Mouse (Mus musculus): Measurements from ENCODE around the gene Uox.

Uox gene

DNA sequence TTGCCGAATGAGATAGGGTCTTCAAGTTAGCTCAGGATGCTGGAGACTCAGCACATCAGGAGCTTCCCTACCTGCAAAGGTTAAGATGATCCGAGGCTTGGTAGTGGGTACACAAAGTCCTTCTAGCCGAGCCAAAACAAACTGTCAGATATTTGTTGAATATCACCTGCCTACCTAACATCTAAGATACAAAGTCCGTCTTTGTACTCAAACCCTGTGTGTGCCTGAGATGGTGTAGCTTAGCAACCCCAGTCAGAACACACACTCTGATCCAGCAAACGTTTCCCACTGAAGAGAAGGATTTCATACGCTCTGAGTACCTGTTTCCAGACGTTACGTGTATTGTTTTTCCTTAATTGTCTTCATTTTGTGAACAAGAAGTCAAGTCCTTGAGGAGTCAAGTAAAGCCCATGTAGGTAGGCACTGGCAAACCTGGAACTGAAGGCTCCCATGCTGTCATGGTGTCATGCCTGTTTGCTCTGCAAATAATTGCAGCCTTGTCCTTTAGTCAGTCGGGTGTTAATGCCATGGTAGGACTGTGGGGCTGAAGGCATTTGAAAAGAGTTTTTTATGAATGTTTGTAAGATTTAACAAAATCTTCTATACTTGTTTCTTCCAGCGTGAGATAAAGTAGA, at the start of gene Uox:
Gene Uox, plus strand, starts transcription at position 279 of the 635 bp plus-strand sequence.
- DNase-seq = no peak

DNA sequence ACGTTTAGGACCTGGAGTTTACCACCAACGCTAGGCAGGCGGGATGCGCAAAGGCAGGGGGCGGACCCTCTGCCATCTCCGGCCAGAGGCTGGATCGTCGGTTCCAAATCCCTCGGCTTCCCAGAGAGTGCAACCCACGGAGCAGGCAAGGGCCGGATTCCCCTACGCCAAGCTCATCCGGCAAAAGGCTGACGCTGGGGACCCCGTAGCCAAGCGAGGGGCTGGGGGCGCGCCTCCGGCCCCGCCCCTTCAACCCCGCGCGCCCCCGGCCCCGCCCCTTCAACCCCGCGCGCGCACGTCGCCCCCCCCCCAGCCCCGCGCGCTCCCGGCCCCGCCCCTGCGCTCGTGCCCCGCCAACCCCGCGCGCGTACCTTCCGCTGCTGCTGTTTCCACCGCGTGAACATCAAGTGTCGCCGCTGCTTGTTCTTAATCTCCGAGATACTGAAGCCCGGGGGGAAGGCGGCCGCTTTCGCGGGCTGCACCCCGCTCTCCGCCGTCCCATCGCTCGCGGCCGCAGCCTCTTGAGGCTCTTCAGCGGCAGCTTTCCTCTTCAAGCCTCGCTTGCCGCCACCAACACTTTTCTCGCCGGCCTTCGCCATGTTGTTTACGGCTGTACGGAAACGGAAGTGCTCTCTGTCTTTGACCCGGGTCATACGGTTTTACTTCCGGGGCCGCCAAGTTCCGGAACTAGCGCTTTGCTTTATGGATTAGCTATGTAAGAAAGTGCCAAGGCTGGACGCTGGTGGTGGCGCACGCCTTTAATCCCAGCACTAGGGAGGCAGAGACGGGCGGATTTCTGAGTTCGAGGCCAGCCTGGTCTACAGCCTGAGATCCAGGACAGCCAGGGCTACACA, 49.2 kb upstream of the Uox start, which contains the start of gene Rpf1:
Gene Rpf1, minus strand, starts transcription at position 632 of the 854 bp plus-strand sequence.
- DNase-seq = peak; percentile 89 to 91

DNA sequence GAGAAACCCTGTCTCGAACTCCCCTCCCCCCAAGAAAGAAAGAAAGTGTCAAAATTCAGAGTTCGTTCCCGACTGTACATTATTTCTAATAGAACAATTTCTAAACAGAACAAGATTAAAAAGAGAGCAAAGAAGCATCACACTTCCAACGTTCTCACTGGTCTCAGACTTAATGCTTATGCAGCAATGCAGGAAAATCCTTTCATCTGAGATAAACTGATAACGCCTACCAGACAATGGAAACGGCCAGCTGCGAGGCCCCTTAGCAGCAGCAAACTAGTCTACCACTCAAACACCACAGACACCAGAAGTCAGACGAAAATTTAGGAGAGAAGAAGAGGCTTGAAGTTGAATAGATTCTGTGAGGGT, 48.6 kb upstream of the Uox start:
- DNase-seq = no peak

DNA sequence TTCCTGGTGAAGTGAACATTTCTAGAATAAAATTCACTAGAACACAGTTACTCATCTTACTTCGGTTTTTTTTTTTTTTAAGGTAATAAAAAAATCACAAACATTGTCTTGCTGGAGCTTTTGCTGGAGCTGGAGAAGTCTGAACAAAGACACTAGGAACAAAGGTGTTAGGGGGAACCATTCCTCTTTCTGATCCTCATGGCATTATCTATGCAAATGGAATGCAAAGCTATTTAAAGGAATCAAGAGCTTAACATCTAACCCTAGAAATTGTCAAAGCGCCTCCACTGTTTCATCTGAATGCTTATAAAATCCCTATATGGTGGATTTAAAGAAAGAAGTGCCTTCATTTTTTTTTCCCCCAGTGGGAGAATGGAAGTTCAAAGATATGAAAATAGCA, 41.9 kb upstream of the Uox start:
- no peak for DNase-seq

DNA sequence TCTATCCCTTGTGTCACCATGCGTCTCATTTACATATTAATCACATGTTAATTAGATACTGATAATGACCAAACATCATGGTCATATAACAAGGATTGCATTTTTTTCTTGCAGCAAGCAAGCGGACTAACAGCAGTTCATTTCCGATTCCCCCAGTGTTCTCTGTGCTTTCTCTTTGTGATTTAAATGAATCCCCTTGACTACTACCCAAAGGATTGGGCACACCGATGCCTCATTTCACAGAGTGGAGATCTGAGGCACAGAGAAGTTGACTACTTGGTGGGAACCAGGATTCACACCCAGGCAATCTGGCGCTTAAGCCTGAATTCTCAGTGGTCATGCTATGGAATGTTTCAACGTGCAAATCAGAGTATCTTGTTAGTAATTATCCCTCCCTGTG, 35.2 kb upstream of the Uox start:
- no peak for DNase-seq

DNA sequence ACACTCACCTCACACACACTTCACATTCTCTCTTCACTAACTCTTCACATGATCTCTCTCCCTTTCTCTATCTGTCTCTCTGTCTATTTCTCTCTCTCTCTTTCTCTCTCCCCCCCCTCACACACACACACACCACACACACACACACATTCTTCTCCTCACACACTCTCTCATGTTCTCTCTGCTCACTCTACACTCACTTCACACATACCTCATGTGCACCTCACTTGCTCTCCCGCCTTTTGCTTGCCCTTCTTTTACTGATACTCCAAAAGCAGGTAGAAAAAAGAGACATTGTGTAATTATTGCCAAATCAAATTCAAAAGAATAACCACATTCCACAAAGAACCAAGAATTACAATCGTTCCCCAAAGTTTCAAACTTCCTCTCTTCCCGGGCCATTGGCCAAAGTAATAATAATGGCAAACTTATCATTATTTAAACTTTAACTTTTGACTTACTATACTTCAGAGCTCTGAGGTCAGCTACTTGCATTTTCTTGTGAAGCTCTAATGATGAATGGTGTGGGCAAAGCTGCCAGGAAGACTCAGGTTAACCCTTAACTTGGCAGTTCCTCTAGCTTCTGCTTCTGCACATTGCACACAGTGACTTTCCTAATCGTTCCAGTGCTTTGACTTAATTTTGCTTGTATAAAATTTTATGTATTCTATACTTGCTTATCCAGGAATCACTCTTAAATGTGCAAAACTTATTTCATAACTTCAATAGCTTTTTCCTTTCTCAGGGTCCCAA, 29.5 kb upstream of the Uox start:
- DNase-seq = no peak

DNA sequence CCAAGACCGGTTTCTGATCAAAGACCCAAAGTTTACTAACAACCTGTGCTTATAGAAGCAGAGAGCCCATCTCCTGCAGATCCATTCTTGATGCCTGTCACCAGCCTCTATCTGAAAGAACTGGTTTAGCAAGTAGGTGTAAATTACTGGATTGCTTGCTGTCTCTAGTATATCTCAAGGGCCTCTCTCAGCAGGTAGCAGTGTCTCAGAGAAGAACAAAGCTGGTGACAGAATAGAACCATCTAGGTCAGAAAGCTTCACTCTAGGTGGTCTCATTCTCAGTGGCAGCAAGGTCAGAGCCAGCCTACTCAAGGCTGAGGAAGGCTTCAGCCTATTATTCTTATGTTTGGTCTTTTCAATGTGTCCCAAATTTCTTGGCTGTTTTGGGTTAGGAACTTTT, 26.6 kb upstream of the Uox start:
- DNase-seq = no peak

DNA sequence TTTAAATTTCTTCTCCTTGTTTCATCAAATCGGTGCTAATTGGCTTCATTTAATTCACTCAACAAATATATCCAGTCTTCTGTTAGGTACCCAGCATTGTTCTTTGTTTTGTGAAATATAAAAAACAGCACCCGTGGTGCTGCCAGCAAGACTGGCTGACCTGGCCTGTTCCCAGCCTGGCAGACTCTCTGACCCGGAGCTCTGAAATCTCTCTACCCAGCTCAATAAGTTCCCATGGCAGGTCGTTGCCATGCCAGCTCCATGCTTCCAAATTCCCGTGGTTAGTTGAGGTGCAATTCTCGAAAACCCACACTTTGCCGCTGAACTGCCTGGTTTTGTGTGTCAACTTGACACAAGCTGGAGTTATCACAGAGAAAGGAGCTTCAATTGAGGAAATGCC, 15.4 kb upstream of the Uox start:
- DNase-seq = no peak

DNA sequence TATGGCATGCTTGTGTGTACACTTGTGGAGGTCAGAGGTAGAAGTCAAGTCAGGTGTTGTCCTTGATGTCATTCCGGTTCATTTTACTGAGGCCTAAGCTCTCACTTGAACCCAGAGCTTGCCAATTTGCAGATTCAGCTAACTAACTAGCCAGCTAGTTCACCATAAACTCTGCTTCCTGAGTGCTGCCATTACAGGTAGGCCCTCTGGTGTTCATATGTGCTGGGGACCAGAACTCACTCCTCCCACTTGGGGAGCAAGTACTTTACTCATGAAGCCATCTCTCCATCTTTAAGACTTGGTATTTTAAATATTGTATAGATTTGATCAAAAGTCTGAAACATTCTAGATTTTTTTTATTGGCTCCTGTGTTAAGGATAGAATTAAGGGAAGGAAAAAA, 13.7 kb upstream of the Uox start:
- no peak for DNase-seq

DNA sequence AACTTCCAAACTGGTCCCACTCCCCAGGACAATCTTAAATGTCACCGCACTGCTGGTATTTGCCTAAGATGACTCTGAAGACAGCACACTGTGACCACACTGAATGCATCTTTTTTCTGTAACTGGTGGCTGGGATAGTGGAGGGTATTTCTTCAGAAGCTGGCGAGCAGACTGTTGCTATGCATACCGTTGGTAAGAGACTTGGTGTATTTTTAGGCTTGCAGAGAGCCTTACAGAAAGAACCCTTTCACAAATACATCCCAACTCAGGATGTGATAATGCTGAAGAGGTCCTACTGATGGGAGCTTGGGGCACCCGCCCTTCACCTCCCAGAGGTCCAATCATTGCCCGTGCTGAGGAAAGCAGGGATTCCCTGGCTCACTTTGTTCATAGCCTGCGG, 12.7 kb upstream of the Uox start:
- DNase-seq = no peak

DNA sequence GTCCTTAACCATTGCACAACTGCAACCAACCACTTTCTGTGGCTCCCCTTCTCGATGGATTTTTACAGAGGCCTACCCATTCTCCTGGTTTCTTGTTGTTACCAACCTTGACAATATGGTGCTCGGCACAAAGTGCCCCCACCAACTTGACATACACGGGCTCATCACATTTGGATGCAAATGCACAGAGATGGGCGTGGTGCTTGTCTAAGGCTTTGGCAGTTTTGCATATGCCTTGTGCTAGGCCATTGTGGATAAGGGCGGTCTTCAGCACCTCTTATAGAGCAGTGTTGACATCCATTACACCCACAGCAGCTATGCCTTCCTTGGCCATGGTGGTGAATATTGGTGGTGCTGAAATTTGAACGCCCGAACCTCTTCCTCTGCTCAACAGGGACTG, 7.3 kb upstream of the Uox start:
- DNase-seq = no peak

DNA sequence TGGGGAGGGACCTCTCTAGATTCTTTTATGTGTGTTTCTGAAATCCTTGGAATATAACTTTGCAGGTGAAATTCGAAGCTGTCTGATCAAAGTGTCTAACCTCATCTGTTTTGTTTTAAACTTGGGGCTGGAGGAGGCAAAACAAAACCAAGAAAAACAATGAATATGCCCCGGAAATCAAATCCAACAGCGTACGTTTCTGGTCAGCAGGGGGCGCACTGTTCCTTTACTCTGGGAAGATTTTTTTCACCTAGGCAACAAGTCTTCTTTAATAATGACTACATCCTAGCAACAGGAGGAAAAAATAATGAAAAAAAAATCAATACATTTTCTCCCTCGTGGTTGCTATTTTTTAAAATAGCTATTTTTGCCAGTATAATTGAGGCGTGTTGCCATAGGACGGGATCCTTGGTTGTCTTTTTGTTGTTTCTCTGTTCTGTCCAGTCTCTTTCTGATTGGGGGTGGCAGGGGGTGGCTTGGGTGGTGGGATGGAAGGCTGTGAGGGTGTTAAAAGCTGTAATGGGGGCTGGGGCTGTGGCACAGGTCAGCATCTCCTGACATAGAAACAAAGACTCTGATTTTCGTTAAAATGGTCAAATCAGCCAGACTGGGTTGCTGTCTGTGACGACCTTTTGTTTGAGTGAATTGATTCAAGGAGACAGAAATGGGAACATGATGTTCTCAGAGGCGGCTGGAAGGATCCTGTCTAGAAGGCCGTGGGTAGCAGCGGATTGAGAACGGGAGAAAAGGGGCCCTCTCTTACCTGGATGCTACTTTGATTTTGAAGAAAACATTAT, 5.8 kb upstream of the Uox start:
- peak; percentile 84 to 86 for DNase-seq

DNA sequence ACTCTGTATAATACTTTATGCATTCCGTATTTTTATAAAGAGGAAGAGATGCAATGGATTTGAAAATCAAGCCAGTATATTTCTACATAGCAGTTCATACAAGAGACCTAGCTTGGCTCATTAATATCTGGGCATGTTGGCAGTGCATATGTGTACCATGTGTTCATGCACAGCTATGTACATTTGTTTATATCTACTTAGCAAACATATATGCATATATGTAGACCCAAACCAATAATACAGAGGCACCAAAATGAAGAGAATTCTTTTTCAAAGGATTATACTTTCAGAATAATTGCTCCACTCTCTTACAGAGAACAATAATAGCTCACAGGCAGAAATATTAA, 5.2 kb upstream of the Uox start:
- no peak for DNase-seq

DNA sequence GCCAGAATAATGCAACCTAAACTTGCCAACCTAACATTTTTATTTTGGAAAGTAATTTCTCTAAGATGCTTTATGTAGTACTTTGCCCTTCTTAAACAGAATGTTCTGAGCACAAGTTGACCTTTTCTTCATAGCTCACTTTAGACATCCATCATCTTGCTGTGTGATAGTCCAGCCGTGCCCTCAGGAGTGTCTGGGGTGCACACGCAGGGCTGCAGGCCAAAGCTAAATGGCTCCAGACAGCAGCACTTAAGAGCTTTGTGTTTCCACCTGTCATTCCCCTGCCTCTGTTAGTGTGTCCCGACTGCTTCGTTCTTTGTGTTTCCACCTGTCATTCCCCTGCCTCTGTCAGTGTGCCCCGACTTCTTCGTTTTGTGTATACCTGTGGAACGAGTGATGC, 2.9 kb upstream of the Uox start:
- no peak for DNase-seq

DNA sequence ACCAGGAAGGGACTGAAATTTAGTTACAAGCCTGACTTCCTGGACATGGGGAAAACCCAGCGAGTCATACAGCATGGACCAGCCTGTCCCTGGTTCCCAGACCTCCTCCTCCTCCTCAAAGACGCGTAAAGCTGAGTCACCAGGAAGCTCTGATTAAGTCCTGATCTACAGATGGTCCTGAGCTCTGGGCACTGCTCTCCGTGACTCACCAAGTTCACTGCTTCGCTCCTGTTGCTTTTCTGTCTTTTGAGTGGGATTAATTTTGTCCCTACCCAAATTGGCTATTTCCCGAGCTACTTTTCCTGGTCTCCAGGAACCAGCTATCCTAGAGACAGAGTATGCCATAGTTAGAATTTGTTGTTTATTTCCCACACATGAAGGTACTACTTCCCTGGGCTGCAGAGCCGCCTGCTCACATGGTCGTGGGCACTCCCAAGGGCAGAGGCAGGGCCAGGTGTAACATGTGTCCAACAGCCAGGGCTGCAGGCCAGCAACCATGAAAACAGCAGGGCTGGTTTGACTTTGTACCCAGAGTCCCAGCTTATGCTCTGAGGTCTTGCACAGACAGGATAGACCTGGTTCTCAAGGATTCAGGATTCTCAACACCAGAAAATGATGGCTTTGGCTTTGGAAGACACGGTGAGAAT, 2.2 kb upstream of the Uox start:
- DNase-seq = no peak

DNA sequence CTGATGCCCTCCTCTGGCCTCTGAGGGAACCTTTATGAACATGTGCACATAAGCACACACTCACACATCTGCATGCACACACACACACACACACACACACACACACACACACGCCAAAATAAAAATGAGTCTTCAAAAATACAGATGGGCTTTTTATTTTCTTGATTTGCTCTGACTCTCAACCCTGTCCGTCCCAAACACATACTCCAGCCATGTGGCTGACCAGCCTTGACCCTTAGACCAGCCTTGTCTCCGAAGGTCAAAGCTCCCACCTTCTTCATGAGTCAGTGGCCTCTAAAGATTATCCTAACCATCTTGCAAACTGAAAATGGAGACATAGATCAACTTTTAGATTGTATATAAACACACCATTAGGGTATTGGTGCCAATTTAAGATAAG, 632 bp upstream of the Uox start:
- DNase-seq = no peak

DNA sequence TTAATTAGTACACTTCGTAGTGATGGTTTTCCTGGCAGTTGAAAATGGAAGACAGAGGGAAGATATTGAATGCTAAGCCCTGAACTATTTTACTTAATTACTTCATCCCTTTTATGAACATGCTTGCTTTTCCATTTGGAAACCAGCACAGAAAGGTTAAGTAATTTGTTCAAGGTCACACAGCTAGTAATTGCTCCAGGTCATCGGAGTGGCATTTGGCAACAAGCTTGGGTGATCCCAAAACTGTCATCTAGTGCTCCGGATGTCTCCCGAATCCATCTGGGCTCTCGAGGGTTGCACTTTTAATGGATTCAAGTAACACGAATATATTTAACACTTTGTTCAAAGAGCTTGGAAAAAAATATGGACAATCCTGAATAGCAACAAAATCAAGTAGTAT, 713 bp downstream of the Uox start:
- DNase-seq = no peak

DNA sequence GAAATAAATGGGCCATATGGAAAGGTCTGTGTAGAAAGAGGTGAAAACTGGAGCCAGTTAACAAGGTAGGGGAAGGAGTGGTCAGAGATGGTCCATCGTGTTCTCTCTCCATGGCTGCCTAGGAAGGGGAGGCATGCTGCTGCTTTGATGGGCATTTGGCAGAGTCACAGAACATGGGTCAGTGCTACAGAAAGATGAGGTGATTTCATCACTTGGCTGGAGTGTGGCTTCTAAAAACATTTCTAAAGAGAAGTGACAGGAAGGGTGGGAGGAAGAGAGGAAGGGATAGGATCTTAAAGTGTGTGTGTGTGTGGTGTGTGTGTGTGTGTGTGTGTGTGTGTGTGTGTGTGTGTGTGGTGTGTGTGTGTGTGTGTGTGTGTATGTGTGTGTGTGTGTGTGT, 1.1 kb downstream of the Uox start:
- no peak for DNase-seq

DNA sequence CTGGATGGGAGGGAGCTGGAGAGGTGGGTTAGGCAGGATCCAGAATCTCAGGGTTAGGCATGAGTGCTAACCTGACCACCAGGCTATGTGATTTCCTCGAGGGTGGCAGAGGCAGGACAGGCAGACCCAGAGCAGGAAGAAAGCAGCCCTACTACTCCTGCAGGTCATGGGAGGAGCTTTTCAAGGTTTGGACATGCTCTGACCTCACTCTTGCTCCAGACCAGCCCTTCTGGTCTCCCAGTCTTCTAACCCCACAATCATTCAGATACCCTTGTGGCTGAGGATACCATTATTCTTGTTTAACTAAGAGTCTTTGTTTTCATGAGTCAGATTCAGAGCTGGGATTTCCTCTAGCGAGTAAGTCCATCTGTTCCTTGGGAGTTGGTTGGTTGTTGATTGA, 7.4 kb downstream of the Uox start:
- DNase-seq = no peak

DNA sequence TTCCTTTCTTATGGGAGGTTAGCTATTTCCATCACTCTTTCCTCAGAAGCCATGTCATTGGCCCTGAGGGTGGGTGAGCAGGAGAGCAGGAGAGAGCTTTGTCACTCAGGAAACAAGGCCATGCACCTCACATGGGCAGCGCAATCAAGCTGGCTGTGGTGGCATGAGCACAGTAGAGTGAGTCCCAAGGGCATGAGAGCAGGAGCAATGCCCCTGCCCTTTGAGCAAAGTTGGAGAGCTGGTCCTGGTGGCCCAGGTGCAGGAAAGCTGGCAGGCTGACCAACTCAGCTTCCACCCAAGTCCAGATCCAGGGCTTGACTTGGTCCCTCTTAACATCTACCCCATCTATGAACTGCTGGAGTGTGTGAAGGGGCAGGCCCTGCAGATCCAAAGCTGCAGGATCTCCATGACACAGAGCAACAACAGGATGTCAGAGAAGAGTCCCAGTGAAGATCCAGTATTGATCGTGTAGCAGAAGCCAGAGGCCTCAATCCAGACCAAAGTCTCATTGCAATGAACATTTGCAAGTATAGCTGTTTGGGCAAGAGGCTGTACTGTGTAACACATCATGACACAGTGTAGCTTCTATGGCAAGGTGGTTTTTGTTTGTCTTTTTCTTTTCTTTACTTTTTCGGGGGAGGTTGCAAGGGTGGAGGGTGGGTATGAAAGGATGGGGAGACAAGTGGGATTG, 10.0 kb downstream of the Uox start:
- no peak for DNase-seq

DNA sequence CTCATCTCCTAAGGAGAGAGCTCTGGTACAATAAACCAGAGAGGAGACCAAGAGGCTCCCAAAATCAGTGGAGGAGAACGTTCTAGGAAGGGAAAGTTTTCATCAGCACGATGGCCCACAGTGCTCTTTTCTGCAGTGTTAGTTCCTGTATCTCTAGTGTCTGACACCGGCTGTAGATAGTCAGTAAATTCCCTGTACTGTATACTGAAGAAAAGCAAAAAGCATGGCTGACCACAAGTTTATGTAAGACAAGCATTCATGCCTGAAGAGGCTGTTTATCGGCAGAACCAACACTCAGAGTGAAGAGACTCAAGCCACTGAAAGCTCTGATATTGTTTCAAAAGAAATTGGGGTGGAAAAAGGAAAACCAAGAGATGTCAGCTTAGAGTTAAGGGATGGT, 13.3 kb downstream of the Uox start:
- DNase-seq = no peak

DNA sequence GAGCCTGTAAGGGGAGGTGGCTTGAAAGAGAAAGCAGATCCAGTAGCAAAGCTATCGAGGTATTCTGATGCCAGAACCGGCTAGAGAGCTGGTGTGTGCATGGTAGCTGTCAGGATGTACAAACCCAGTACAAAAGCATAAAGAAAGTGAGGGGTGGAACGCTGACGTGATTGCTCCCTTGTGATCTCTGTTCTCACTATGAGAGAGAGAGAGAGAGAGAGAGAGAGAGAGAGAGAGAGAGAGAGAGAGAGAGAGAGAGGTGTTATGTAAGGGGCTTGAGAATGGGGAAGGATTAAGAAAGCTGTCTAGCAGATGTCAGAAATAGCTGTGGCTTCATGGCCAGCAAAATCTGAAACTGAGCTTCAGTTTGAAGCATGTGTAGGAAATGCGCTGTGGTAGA, 13.7 kb downstream of the Uox start:
- DNase-seq = no peak

Data from B cell, adult 2 months (primary cell).